Mouse (Mus musculus) bone marrow, adult 2 months (tissue): ENCODE results near the gene Sco2. TPM values are rescaled to one million over a fixed set of nuclear protein-coding genes. Genes with fewer than 3 reads are reported as not detected.

Experiments used
- H3K27ac ChIP-seq: fragments of 200-500 bp; 2 replicates; pipeline ENCODE4 v1.5.1; 2012; ENCODE audit warnings: low read depth, mild to moderate bottlenecking, control low read depth, inconsistent platforms, low read length; ENCODE audit not compliant: control insufficient read depth, poor library complexity, insufficient read depth
- H3K4me1 ChIP-seq: fragments of 200-500 bp; 2 replicates; pipeline ENCODE4 v1.6.1; 2011; ENCODE audit warnings: low read length; ENCODE audit not compliant: control insufficient read depth, insufficient read depth
- H3K4me3 ChIP-seq: fragments of 200-500 bp; replicated peaks from 2 replicates; pipeline ENCODE3; 2011; ENCODE audit warnings: mild to moderate bottlenecking, low read depth, low read length, control low read depth; ENCODE audit not compliant: control insufficient read depth
- CTCF ChIP-seq: fragments of 200-500 bp; IDR thresholded peaks from 2 replicates; pipeline ENCODE4 v1.5.1; 2011; ENCODE audit warnings: low read length, control low read depth; ENCODE audit not compliant: control insufficient read depth, insufficient read depth
- POLR2A ChIP-seq: fragments of 200-500 bp; IDR thresholded peaks from 2 replicates; pipeline ENCODE4 v1.6.1; 2011; ENCODE audit warnings: low read depth, mild to moderate bottlenecking, control low read depth, low read length, borderline replicate concordance; ENCODE audit not compliant: control insufficient read depth
- WGBS: fragments of 180-500 bp; shearing (Covaris S2); methylation state at CpG from one replicate; pipeline ENCODE4 v1.1.7; 2018; 5-methylcytosine and 5-hydroxymethylcytosine counted together
- polyA plus RNA-seq: library from polyadenylated mRNA; stranded (reverse); fragments of >200 nt; gene quantifications from 2 replicates; pipeline ENCODE4 v1.2.4, GENCODE M21; 2011; ENCODE audit warnings: low replicate concordance; ENCODE audit not compliant: missing spikeins, insufficient read depth, insufficient read length

Gene Sco2
- polyA plus RNA-seq, 1 experiment: 3.5 TPM

DNA sequence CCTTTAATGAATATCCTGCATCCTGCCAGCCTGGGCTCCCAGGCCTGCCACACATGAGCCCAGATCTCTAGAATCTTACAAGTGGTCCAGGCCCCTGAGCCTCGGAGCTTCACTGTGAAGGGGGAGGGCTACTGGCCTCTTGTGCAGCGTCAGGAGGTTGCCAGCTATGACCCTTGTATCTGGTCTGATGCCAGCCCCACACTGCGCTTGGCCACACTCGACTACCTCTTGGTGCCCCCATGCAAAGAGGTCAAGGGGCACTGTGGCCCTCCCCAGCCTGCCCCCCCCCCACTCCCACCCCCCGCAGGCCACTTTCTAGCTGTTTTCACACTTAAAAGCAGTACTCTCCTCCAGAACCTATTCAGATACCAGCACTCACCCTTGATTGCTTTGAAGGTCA, 47.2 kb downstream of the Sco2 start:
- TF ChIP-seq CTCF (no peak), POLR2A (no peak)
- WGBS: 84% methylated on average over 5 of the region's 5 CpGs
- Histone ChIP-seq H3K27ac (no peak overlapping the region), H3K4me3 (no peak overlapping the region), H3K4me1 (no peaks in the 10 kb centered on the region; the same call in 1 of the 2 replicates)

DNA sequence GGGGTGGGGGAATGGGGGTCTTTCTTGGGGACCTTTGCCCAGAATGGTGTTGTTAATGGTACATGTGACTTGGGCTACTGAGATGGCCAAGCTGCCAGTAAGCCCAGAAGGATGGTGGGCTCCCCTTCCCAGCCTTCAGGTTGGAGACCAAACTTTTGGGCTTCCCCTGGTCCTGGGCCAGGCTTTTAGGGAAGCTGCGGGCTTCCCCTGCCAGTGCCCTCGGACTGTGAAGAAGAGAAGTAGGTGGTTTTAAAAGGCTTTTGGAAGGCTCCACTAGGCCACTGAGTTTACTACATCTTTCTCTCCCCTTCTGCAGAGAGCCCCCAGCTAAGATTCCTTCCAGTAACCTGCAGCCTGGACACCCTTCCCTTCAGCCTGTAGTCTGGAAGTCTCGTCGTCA, 50.0 kb downstream of the Sco2 start:
- WGBS: 24% methylated on average over 4 of the region's 4 CpGs
- no peak overlapping the region for H3K4me3 ChIP-seq
- no peaks in the 10 kb centered on the region; the same call in none of the 2 replicates for H3K4me1 ChIP-seq
- no peak for TF ChIP-seq CTCF
- H3K27ac ChIP-seq: no peak overlapping the region

DNA sequence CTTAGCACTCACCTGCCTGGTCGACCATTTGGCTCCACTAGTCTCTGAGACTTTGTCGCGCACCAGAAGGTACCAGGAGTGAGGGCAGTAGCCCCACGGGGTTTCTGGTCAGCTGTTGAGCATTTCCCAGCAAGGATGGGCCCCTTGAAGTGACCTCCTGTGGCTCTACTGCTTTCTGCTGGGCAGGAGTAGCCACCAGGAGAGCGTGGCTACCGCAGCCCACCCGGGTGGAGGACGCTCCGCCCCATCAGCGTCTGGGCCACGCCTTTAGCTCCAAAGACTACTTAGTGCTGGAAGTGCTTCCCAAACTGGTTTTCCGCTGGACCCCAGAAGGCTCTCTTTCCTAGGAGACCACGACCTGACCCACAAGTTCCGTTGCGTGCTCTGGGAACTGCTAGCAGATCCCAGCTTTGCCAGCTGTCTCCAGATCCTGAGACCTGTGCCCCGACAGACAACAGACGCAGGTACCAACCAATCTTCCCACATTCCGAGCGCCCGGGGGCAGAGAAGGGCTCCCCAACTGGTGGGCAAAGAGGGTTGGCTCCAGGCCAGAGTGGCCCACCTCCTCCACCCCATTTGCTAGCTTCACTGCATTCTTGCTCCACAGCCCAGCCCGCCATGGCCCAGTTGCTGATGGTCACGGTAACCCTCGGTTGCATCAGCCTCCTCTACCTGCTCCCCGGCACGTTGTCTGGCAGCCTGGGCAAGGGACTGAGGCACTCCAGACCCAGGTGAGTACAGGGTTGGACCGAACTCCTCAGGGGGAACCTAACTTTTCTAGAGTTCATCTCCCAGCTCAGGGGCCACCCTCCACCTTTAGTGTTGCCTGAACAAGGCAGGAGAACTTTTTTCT, 50.8 kb downstream of the Sco2 start, which contains the start of gene Adm2:
Adm2 (plus strand) TSS at position 51 of the 853 bp plus-strand sequence.
- Histone ChIP-seq H3K4me3 (no peak within 1 kb of the TSS), H3K4me1 (no peaks in the 10 kb centered on the region; the same call in none of the 2 replicates)
- 59% methylated on average over 26 of the region's 26 CpGs for WGBS

More for the DNA sequence above, 50.8 kb downstream of the Sco2 start, which contains the start of gene Adm2:
- no peak within 1 kb of the TSS for H3K27ac ChIP-seq
- TF ChIP-seq POLR2A (no peak), CTCF (no peak)

Other genes with a start within 250 kb of the Sco2 start
- gene Hdac10, start 245.1 kb downstream of the Sco2 start, polyA plus RNA-seq: 9.1 and 24.3 TPM in 2 replicates
- 6.1 and 14.6 TPM in 2 replicates for gene Mapk12, start 233.1 kb downstream of the Sco2 start, polyA plus RNA-seq
- 5.7 and 7.6 TPM in 2 replicates for gene Mapk11, start 224.2 kb downstream of the Sco2 start, polyA plus RNA-seq
- 11.1 and 30.9 TPM in 2 replicates for gene Plxnb2, start 193.1 kb downstream of the Sco2 start, polyA plus RNA-seq
- gene Dennd6b, start 177.3 kb downstream of the Sco2 start, polyA plus RNA-seq: 8.1 and 13.6 TPM in 2 replicates
- gene Ppp6r2, start 162.3 kb downstream of the Sco2 start, polyA plus RNA-seq: 42.6 and 54.0 TPM in 2 replicates
- gene Sbf1, start 58.5 kb downstream of the Sco2 start, polyA plus RNA-seq: 54.0 and 160 TPM in 2 replicates
- 2.7 TPM in 1 of 2 replicates, not detected in the other for gene Adm2, start 51.1 kb downstream of the Sco2 start, polyA plus RNA-seq
- 15.5 TPM in 1 of 2 replicates, not detected in the other for gene Miox, start 39.4 kb downstream of the Sco2 start, polyA plus RNA-seq
- 16.7 and 42.0 TPM in 2 replicates for gene Lmf2, start 18.2 kb downstream of the Sco2 start, polyA plus RNA-seq
- 144 and 191 TPM in 2 replicates for gene Ncaph2, start 18.1 kb downstream of the Sco2 start, polyA plus RNA-seq
- gene Tymp, start 3.2 kb upstream of the Sco2 start, polyA plus RNA-seq: not detected in 2 replicates
- 1.7 and 4.9 TPM in 2 replicates for gene Odf3b, start 5.4 kb upstream of the Sco2 start, polyA plus RNA-seq
- gene Klhdc7b, start 11.1 kb upstream of the Sco2 start, polyA plus RNA-seq: not detected in 2 replicates
- gene Syce3, start 36.7 kb upstream of the Sco2 start, polyA plus RNA-seq: not detected in 2 replicates
- 4.3 and 4.7 TPM in 2 replicates for gene Cpt1b, start 52.0 kb upstream of the Sco2 start, polyA plus RNA-seq
- 1.5 TPM in 1 of 2 replicates, not detected in the other for gene C730034F03Rik, start 55.7 kb upstream of the Sco2 start, polyA plus RNA-seq
- gene Gm44502, start 55.9 kb upstream of the Sco2 start, polyA plus RNA-seq: 1.9 and 5.4 TPM in 2 replicates
- gene Chkb, start 56.1 kb upstream of the Sco2 start, polyA plus RNA-seq: 62.9 and 126 TPM in 2 replicates
- not detected in 2 replicates for gene Mapk8ip2, start 80.1 kb upstream of the Sco2 start, polyA plus RNA-seq
- gene Arsa, start 103.6 kb upstream of the Sco2 start, polyA plus RNA-seq: 4.1 and 7.2 TPM in 2 replicates
- gene Shank3, start 125.8 kb upstream of the Sco2 start, polyA plus RNA-seq: 19.5 and 23.6 TPM in 2 replicates
- not detected in 2 replicates for gene Acr, start 194.5 kb upstream of the Sco2 start, polyA plus RNA-seq
- 2.3 and 2.4 TPM in 2 replicates for gene Rabl2, start 218.1 kb upstream of the Sco2 start, polyA plus RNA-seq